Mouse (Mus musculus): Measurements from ENCODE around the gene Tsga10.
"Not testable (repeated sequence)": the region's sequence is repeated elsewhere in the genome, so short reads cannot be mapped to it uniquely, and the experiment has no call there.

The Tsga10 gene

GRCm38 (mm10) chr1:37729353-37729752 is 136.9 kb downstream of the Tsga10 start:
- in situ Hi-C loops (cut with MboI; ENCODE audit: low pct_unique_long_range_greater_than_20kb in 1 of 2, low sequenced_read_pairs in 2 of 2, unreplicated experiment in 1 of 2), result no loop called here

GRCm38 (mm10) chr1:37728053-37728452 is 138.2 kb downstream of the Tsga10 start:
- in situ Hi-C loops (cut with MboI; ENCODE audit: low pct_unique_long_range_greater_than_20kb in 1 of 2, low sequenced_read_pairs in 2 of 2, unreplicated experiment in 1 of 2), result no loop called here

GRCm38 (mm10) chr1:37727186-37727585 is 139.0 kb downstream of the Tsga10 start:
- in situ Hi-C loops (cut with MboI; ENCODE audit: low pct_unique_long_range_greater_than_20kb in 1 of 2, low sequenced_read_pairs in 2 of 2, unreplicated experiment in 1 of 2), result no loop called here

- in situ Hi-C loops (cut with MboI; ENCODE audit: low pct_unique_long_range_greater_than_20kb in 1 of 2, low sequenced_read_pairs in 2 of 2, unreplicated experiment in 1 of 2), result no loop called here
Observed at GRCm38 (mm10) chr1:37726426-37726825, 139.8 kb downstream of the Tsga10 start.

- in situ Hi-C loops (cut with MboI; ENCODE audit: low pct_unique_long_range_greater_than_20kb in 1 of 2, low sequenced_read_pairs in 2 of 2, unreplicated experiment in 1 of 2), result no loop called here
Observed at GRCm38 (mm10) chr1:37725880-37726279, 140.3 kb downstream of the Tsga10 start.

- in situ Hi-C loops (cut with MboI; ENCODE audit: low pct_unique_long_range_greater_than_20kb in 1 of 2, low sequenced_read_pairs in 2 of 2, unreplicated experiment in 1 of 2), result no loop called here
Observed at GRCm38 (mm10) chr1:37721092-37721491, 145.1 kb downstream of the Tsga10 start.

GRCm38 (mm10) chr1:37719761-37720640 is 146.2 kb downstream of the Tsga10 start, which contains the start of gene 2010300C02Rik:
Gene 2010300C02Rik, minus strand, starts transcription at chr1:37720085.
- in situ Hi-C loops (cut with MboI; ENCODE audit: low pct_unique_long_range_greater_than_20kb in 1 of 2, low sequenced_read_pairs in 2 of 2, unreplicated experiment in 1 of 2), result no loop called here

- in situ Hi-C loops (cut with MboI; ENCODE audit: low pct_unique_long_range_greater_than_20kb in 1 of 2, low sequenced_read_pairs in 2 of 2, unreplicated experiment in 1 of 2), result no loop called here
Observed at GRCm38 (mm10) chr1:37719030-37719723, 147.1 kb downstream of the Tsga10 start.

GRCm38 (mm10) chr1:37718516-37718915 is 147.7 kb downstream of the Tsga10 start:
- in situ Hi-C loops (cut with MboI; ENCODE audit: low pct_unique_long_range_greater_than_20kb in 1 of 2, low sequenced_read_pairs in 2 of 2, unreplicated experiment in 1 of 2), result no loop called here

- in situ Hi-C loops (cut with MboI; ENCODE audit: low pct_unique_long_range_greater_than_20kb in 1 of 2, low sequenced_read_pairs in 2 of 2, unreplicated experiment in 1 of 2), result no loop called here
Observed at GRCm38 (mm10) chr1:37717415-37718195, 148.6 kb downstream of the Tsga10 start.

- in situ Hi-C loops (cut with MboI; ENCODE audit: low pct_unique_long_range_greater_than_20kb in 1 of 2, low sequenced_read_pairs in 2 of 2, unreplicated experiment in 1 of 2), result not testable (repeated sequence)
Observed at GRCm38 (mm10) chr1:37712357-37712737, 153.9 kb downstream of the Tsga10 start.

- in situ Hi-C loops (cut with MboI; ENCODE audit: low pct_unique_long_range_greater_than_20kb in 1 of 2, low sequenced_read_pairs in 2 of 2, unreplicated experiment in 1 of 2), result no loop called here
Observed at GRCm38 (mm10) chr1:37711596-37712356, 154.5 kb downstream of the Tsga10 start.

- in situ Hi-C loops (cut with MboI; ENCODE audit: low pct_unique_long_range_greater_than_20kb in 1 of 2, low sequenced_read_pairs in 2 of 2, unreplicated experiment in 1 of 2), result no loop called here
Observed at GRCm38 (mm10) chr1:37711082-37711481, 155.1 kb downstream of the Tsga10 start.

GRCm38 (mm10) chr1:37709736-37710135 is 156.5 kb downstream of the Tsga10 start:
- in situ Hi-C loops (cut with MboI; ENCODE audit: low pct_unique_long_range_greater_than_20kb in 1 of 2, low sequenced_read_pairs in 2 of 2, unreplicated experiment in 1 of 2), result no loop called here

- in situ Hi-C loops (cut with MboI; ENCODE audit: low pct_unique_long_range_greater_than_20kb in 1 of 2, low sequenced_read_pairs in 2 of 2, unreplicated experiment in 1 of 2), result no loop called here
Observed at GRCm38 (mm10) chr1:37708270-37708955, 157.8 kb downstream of the Tsga10 start.

Data from mouse embryonic stem cell (cell line).